Mouse (Mus musculus) limb, embryonic 11.5 days (tissue): ENCODE results near the gene Stx5a. TPM values are rescaled to one million over a fixed set of nuclear protein-coding genes. Genes with fewer than 3 reads are reported as not detected.
"Not testable (repeated sequence)": the region's sequence is repeated elsewhere in the genome, so short reads cannot be mapped to it uniquely, and the experiment has no call there.

Experiments
- ATAC-seq: fragments of 200-750 bp; cut with Nextera tagmentation; 2 replicates; pipeline ENCODE4 v1.8.0; 2017; ENCODE audit warnings: low read depth; ENCODE audit not compliant: insufficient number of reproducible peaks, low FRiP score, low TSS enrichment
- DNase-seq: peaks from one replicate; pipeline ENCODE4 v3.0.0-alpha.2; 2015; ENCODE audit warnings: low spot score
- H3K27ac ChIP-seq: fragments of 300-500 bp; sonication (generic); replicated peaks from 2 replicates; pipeline ENCODE4 v1.5.1; 2014; ENCODE audit warnings: low read depth, mild to moderate bottlenecking, low read length
- H3K27me3 ChIP-seq: fragments of 300-500 bp; sonication (generic); 2 replicates; pipeline ENCODE4 v1.6.1; 2014; ENCODE audit warnings: mild to moderate bottlenecking, low read length, mixed read lengths; ENCODE audit not compliant: control insufficient read depth, insufficient read depth
- H3K36me3 ChIP-seq: fragments of 300-500 bp; sonication (generic); 2 replicates; pipeline ENCODE4 v1.6.1; 2014; ENCODE audit warnings: mild to moderate bottlenecking, low read length, moderate library complexity, mixed read lengths; ENCODE audit not compliant: control insufficient read depth, insufficient read depth
- H3K4me1 ChIP-seq: fragments of 300-500 bp; sonication (generic); 2 replicates; pipeline ENCODE4 v1.6.1; 2014; ENCODE audit warnings: low read length, mixed read lengths; ENCODE audit not compliant: control insufficient read depth, insufficient read depth
- H3K4me2 ChIP-seq: fragments of 300-500 bp; sonication (generic); 2 replicates; pipeline ENCODE4 v1.6.1; 2014; ENCODE audit warnings: low read depth, mild to moderate bottlenecking, moderate library complexity; ENCODE audit not compliant: severe bottlenecking
- H3K4me3 ChIP-seq: fragments of 300-500 bp; sonication (generic); 2 replicates; pipeline ENCODE4 v1.5.1; 2014; ENCODE audit warnings: low read depth, low read length
- H3K9ac ChIP-seq: fragments of 300-500 bp; sonication (generic); 2 replicates; pipeline ENCODE4 v1.6.1; 2014; ENCODE audit warnings: mild to moderate bottlenecking, low read length
- H3K9me3 ChIP-seq: fragments of 300-500 bp; sonication (generic); 2 replicates; pipeline ENCODE4 v1.6.1; 2016; ENCODE audit warnings: low read length; ENCODE audit not compliant: control insufficient read depth
- WGBS: fragments of 180-500 bp; shearing (Covaris S2); extraction: QIAGEN DNeasy Blood & Tissue Kit; methylation state at CpG from one replicate; pipeline ENCODE4 v1.1.7; 2014; 5-methylcytosine and 5-hydroxymethylcytosine counted together
- polyA plus RNA-seq: library from polyadenylated mRNA; unstranded; fragments of >200 nt; fragmentation: Nextera tagmentation; extraction: Ambion mirVana; gene quantifications from 2 replicates; pipeline ENCODE4 v1.2.1, GENCODE M21; 2014

Stx5a gene
- polyA plus RNA-seq, 1 experiment from 2014 or later: 127 TPM

DNA sequence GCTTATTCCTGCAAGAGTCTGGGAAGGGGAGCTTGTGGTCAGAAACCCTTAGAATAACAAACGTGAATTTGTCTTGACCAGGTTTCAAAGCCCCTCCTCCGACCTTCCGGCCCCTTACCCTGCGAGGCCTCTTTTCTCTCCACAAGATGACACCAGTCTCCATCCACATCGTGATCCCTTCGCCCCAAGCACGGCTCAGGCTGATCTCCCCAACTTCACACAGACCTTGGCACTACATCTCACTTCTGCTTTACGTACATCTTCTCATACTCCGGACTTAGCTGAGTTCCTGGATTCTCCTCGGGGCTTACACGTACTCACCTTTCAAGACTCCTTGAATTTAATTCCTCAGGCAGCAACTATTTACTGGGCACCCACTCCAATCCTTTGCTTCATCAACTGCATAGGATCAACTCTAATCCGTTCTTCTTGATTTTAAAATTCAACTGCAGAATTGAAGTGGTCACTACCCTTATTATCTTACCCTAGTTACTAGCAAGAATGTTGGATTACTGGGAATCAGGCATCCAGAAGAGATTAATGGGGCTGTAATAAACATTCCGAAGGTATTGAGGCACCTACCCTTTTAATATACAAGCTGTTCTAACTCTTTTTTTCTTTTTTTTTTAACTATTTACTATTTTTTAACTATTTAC is 27.1 kb upstream of the Stx5a start:
- H3K27me3 ChIP-seq: no peaks in the 10 kb centered on the region
- H3K4me3 ChIP-seq: peak overlapping the region; percentile 95
- H3K36me3 ChIP-seq: peaks cover 17% of the 10 kb centered on the region
- H3K4me1 ChIP-seq: peaks cover 7% of the 10 kb centered on the region
- peak overlapping the region; percentile 70 for H3K4me2 ChIP-seq
- 6% methylated on average over 13 of the region's 13 CpGs for WGBS
- H3K9me3 ChIP-seq: no peaks in the 10 kb centered on the region
- H3K9ac ChIP-seq: peak overlapping the region; percentile 89
- 0 out of 2 replicates have a peak overlapping the region, but pooled peaks have one; percentile 77 for H3K27ac ChIP-seq
- DNase-seq: no peak
- no peak for ATAC-seq

DNA sequence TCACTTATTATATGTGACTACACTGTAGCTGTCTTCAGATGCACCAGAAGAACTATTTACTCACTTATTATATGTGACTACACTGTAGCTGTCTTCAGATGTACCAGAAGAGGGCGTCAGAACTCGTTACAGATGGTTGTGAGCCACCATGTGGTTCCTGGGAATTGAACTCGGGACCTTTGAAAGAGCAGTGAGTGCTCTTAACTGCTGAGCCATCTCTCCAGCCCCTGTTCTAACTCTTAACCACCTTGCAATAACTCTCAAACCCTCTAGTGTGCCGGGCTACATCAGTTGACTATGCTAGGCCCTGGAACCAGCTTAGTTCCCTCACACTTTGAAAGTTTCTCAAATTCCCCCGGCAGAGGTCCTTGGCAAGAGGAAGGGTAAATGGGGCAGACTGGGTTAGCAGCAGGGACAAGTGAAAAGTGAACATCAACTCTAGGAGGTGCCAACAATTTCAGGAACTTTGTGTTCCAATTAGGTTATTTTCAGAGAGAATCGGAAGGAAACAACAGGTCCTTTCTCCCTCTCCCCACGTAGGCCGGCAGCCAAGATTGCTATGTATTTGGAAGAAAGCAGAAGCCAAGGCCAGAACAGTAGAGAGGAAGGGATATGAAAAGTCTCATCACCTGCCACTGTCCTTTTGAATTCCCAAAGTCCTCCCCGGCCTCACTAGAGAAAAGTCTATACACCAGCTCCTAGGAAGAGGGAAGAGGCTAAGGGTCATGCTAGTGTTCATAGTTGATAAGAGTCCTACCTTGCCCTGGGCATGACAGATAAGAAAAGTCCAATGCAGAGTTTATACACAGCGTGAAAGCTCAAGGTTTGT is 26.3 kb upstream of the Stx5a start:
- H3K27me3 ChIP-seq: no peaks in the 10 kb centered on the region
- no peak overlapping the region for H3K9ac ChIP-seq
- peaks cover 7% of the 10 kb centered on the region for H3K4me1 ChIP-seq
- no peak overlapping the region for H3K4me2 ChIP-seq
- H3K27ac ChIP-seq: 0 out of 2 replicates have a peak overlapping the region, but pooled peaks have one; percentile 8
- ATAC-seq: no peak
- H3K36me3 ChIP-seq: peaks cover 11% of the 10 kb centered on the region
- no peaks in the 10 kb centered on the region for H3K9me3 ChIP-seq
- H3K4me3 ChIP-seq: no peak overlapping the region
- WGBS: 79% methylated on average over 10 of the region's 10 CpGs
- DNase-seq: no peak

- H3K9me3 ChIP-seq: no peaks in the 10 kb centered on the region
- DNase-seq: no peak
- H3K27me3 ChIP-seq: no peaks in the 10 kb centered on the region
- H3K9ac ChIP-seq: no peak overlapping the region
- no peak for ATAC-seq
- WGBS: 67% methylated on average over 10 of the region's 10 CpGs
- H3K4me3 ChIP-seq: no peak overlapping the region
- H3K27ac ChIP-seq: no peak overlapping the region
- H3K4me1 ChIP-seq: peaks cover 7% of the 10 kb centered on the region
- peaks cover 6% of the 10 kb centered on the region; the same call in 1 of the 2 replicates for H3K36me3 ChIP-seq
- no peak overlapping the region for H3K4me2 ChIP-seq
Observed at GRCm38 (mm10) chr19:8715868-8716766, 25.1 kb upstream of the Stx5a start.

- DNase-seq (no peak), ATAC-seq (no peak)
- Histone ChIP-seq H3K9ac (no peak overlapping the region), H3K4me1 (peaks cover 5% of the 10 kb centered on the region), H3K36me3 (0 out of 2 replicates have a peak, but pooled peaks cover under 1% of the 10 kb centered on the region), H3K27ac (no peak overlapping the region), H3K9me3 (no peaks in the 10 kb centered on the region), H3K4me3 (no peak overlapping the region), H3K4me2 (no peak overlapping the region), H3K27me3 (no peaks in the 10 kb centered on the region)
- WGBS: 78% methylated on average over 8 of the region's 10 CpGs
Observed at GRCm38 (mm10) chr19:8716767-8717475, 24.3 kb upstream of the Stx5a start.

DNA sequence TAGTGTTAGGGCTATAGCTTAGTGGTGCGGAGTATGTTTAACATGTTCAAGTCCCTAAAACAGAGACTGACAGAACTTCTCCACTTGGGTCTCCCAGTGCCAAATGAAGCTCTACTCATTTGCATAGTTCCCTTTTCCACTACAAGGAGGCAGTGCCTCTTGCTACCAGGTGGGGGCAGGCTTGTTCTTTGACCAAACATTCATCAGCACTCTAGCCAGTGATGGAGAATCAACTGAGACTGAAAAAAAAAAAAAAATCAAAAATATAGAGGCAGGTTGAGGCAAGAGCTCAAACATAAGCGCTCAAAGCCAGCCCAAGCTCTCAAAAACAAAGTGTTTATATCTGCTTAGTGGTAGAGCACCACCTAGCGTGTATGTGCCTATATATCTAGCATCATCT is 22.9 kb upstream of the Stx5a start:
- H3K4me1 ChIP-seq: no peaks in the 10 kb centered on the region
- H3K27ac ChIP-seq: no peak overlapping the region
- no peaks in the 10 kb centered on the region for H3K27me3 ChIP-seq
- no peaks in the 10 kb centered on the region for H3K9me3 ChIP-seq
- no peak overlapping the region for H3K4me2 ChIP-seq
- no peak overlapping the region for H3K9ac ChIP-seq
- DNase-seq (peak; percentile 68), ATAC-seq (no peak)
- 68% methylated on average over 3 of the region's 3 CpGs for WGBS
- H3K4me3 ChIP-seq: no peak overlapping the region
- H3K36me3 ChIP-seq: no peaks in the 10 kb centered on the region

DNA sequence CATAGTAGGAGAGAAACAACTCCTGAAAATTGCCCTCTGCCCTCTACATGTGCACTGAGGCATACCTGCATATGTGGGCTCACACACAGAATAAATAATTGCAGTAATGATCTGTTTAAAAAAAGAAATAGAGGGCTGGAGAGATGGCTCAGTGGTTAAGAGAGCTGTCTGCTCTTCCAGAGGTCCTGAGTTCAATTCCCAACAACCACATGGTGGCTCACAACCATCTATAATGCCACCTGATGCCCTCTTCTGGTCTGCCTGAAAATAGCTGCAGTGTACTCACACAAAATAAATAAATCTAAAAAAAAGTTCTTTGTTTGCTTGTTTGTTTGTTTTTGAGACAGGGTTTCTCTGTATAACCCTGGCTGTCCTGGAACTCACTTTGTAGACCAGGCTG is 22.2 kb upstream of the Stx5a start:
- H3K9ac ChIP-seq, H3K4me3 ChIP-seq, DNase-seq, H3K27me3 ChIP-seq, H3K4me1 ChIP-seq, H3K36me3 ChIP-seq, H3K9me3 ChIP-seq, H3K4me2 ChIP-seq, ATAC-seq, H3K27ac ChIP-seq: not testable (repeated sequence)

DNA sequence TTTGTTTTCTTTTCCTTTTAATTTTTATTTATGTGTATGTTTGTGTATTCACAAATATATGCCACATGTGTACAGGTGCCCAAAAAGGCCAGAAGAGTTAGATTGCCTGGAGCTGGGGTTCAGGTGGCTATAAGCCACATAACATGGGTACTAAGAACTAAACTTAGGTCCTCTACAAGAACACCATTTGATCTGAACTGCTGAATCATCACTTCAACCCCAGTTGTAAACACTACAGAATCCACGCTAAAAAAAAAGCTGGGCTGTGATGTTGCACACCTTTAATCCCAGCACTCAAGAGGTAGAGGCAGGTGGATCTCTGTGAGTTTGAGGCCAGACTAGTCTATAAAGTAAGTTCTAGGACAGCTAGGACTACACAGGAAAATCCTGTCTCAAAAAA is 19.8 kb upstream of the Stx5a start:
- no peak for DNase-seq
- Histone ChIP-seq H3K9me3 (no peaks in the 10 kb centered on the region), H3K36me3 (peaks cover 14% of the 10 kb centered on the region), H3K4me3 (no peak overlapping the region), H3K9ac (no peak overlapping the region), H3K27me3 (no peaks in the 10 kb centered on the region), H3K4me1 (peaks cover 8% of the 10 kb centered on the region; the same call in 1 of the 2 replicates), H3K27ac (no peak overlapping the region), H3K4me2 (no peak overlapping the region)
- no peak for ATAC-seq
- WGBS: 82% methylated on average over 1 of the region's 1 CpGs
